11 mouse cellular contexts compared by ENCODE assay signal in the genomic region with DNA sequence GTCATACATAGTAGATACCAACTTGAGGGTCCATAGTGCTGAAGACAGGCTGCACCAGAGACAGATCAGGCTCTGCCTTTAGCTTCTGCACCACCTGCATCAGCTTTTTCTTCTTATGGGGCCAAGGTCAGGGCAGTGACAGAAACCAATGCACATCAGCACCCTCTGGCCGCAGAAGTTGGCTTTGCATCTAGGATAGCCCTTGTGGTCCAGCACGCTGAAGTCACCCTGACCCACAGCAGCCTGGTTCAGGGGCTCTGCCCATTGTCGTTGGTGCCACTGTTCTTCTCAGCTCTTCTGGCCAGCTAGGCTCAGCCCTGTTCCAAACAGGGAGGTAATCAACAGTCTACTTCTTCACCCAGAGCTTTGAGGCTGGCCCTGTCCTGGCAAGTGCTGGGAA.
DNase-seq lines count a peak whose midpoint lies in the region; ATAC-seq and TF ChIP-seq lines count a peak whose summit lies in the region.
"Had no signal": no experiment of that assay in that cellular context is flagged by ENCODE, and none has a peak within 500 bp of the region (broad histone marks: within the 10 kb centered on the region; RNA-seq: fewer than 3 reads in every experiment).

No protein-coding gene starts in this region.

- no peaks in the 10 kb centered on the region for H3K36me3 ChIP-seq in kidney, embryonic 15.5 days
- H3K36me3 ChIP-seq in liver, embryonic 14.5 days (replicated peaks; ENCODE audit: control insufficient read depth, insufficient read depth, low read depth) = no peaks in the 10 kb centered on the region
- H3K36me3 ChIP-seq: forebrain, embryonic 12.5 days; heart, embryonic 15.5 days; lung, embryonic 15.5 days had no signal

- H3K27ac ChIP-seq in kidney, embryonic 15.5 days = no peak overlapping the region
- H3K27ac ChIP-seq in liver, embryonic 14.5 days = no peak overlapping the region
- H3K27ac ChIP-seq: forebrain, embryonic 12.5 days; heart, embryonic 15.5 days; lung, embryonic 15.5 days had no signal

- ATAC-seq in kidney, embryonic 15.5 days (replicated peaks; ENCODE audit: low FRiP score) = no peak
- no peak for ATAC-seq in liver, embryonic 14.5 days (ENCODE audit: insufficient read depth)

- TF ChIP-seq CTCF in liver, embryonic 14.5 days (IDR thresholded peaks at IDR 0.05; ENCODE audit: low read depth) = peak; percentile 14; the same call in 1 of the 2 replicates

- no peaks in the 10 kb centered on the region for H3K4me1 ChIP-seq in kidney, embryonic 15.5 days
- no peaks in the 10 kb centered on the region for H3K4me1 ChIP-seq in liver, embryonic 14.5 days (replicated peaks; ENCODE audit: control insufficient read depth in 2 of 2, insufficient read depth in 2 of 2, low read length in 1 of 2)
- H3K4me1 ChIP-seq: forebrain, embryonic 12.5 days; heart, embryonic 15.5 days; lung, embryonic 15.5 days had no signal

- no peak overlapping the region for H3K4me3 ChIP-seq in kidney, embryonic 15.5 days (replicated peaks)
- H3K4me3 ChIP-seq in liver, embryonic 14.5 days (ENCODE audit: insufficient read depth in 1 of 2, low read depth in 2 of 2, low read length in 2 of 2) = no peak overlapping the region
- H3K4me3 ChIP-seq: forebrain, embryonic 12.5 days; heart, embryonic 15.5 days; lung, embryonic 15.5 days had no signal

- no peak for TF ChIP-seq EP300 in liver, embryonic 14.5 days (IDR thresholded peaks at IDR 0.05; ENCODE audit: low read depth)

- no peaks in the 10 kb centered on the region for H3K27me3 ChIP-seq in kidney, embryonic 15.5 days
- no peaks in the 10 kb centered on the region for H3K27me3 ChIP-seq in liver, embryonic 14.5 days (ENCODE audit: control insufficient read depth, insufficient read depth, low read length)
- H3K27me3 ChIP-seq: forebrain, embryonic 12.5 days; heart, embryonic 15.5 days; lung, embryonic 15.5 days had no signal

- no peak overlapping the region for H3K4me2 ChIP-seq in kidney, embryonic 15.5 days
- H3K4me2 ChIP-seq in liver, embryonic 14.5 days (ENCODE audit: low read depth) = no peak overlapping the region
- H3K4me2 ChIP-seq: forebrain, embryonic 12.5 days; heart, embryonic 15.5 days; lung, embryonic 15.5 days had no signal

- WGBS in kidney, embryonic 15.5 days = 71% methylated on average over 3 of the region's 3 CpGs
- 55% methylated on average over 3 of the region's 3 CpGs for WGBS in liver, embryonic 14.5 days (ENCODE audit: insufficient replicate concordance)

- no peak overlapping the region for H3K9ac ChIP-seq in kidney, embryonic 15.5 days
- no peak overlapping the region for H3K9ac ChIP-seq in liver, embryonic 14.5 days (replicated peaks)
- H3K9ac ChIP-seq: forebrain, embryonic 12.5 days; heart, embryonic 15.5 days; lung, embryonic 15.5 days had no signal

- no peaks in the 10 kb centered on the region for H3K9me3 ChIP-seq in kidney, embryonic 15.5 days (replicated peaks)
- no peaks in the 10 kb centered on the region for H3K9me3 ChIP-seq in liver, embryonic 14.5 days (ENCODE audit: control insufficient read depth, low read length)
- H3K9me3 ChIP-seq: forebrain, embryonic 12.5 days; heart, embryonic 15.5 days; lung, embryonic 15.5 days had no signal

- peak; percentile 39 to 52 for DNase-seq in cerebellum, postnatal 10 days
- no peak for DNase-seq in cerebellum, adult 8-10 months
- DNase-seq in kidney, adult 11 months = peak; percentile 21
- peak; percentile 1 for DNase-seq in NIH3T3 (ENCODE audit: low read depth)
- no peak for DNase-seq in liver, embryonic 14.5 days (ENCODE audit: low read depth in 3 of 3, low spot score in 3 of 3)
- DNase-seq in embryo, embryonic 10 days (ENCODE audit: low spot score) = no peak
- no peak for DNase-seq in thymus, postnatal 25 days

Comparison
In these comparisons a context has a peak if more than half of its experiments do, and no peak if none do; other contexts are left out.
1. DNase-seq: peak in cerebellum, postnatal 10 days (2 of 2), kidney, adult 11 months (single experiment) and NIH3T3 (single experiment); none in cerebellum, adult 8-10 months (single experiment), liver, embryonic 14.5 days (0 of 3), embryo, embryonic 10 days (single experiment) and thymus, postnatal 25 days (single experiment).